Mouse (Mus musculus): ENCODE measurements around the gene Xaf1. TPM values are rescaled to one million over a fixed set of nuclear protein-coding genes. Genes with fewer than 3 reads are reported as not detected.

Xaf1 gene
- total and polyA plus RNA-seq, 2 experiments from 2014 or later, result 4.5 to 5.5 TPM

- Histone ChIP-seq H3K4me1 (ENCODE audit: insufficient read depth, low read length) (no peaks in the 10 kb centered on the region), H3K27me3 (ENCODE audit: insufficient read depth, low read length) (no peaks in the 10 kb centered on the region), H3K4me3 (ENCODE audit: low read length) (no peak overlapping the region), H3K9me3 (ENCODE audit: low read length) (no peaks in the 10 kb centered on the region), H3K9ac (replicated peaks; ENCODE audit: low read length) (no peak overlapping the region), H3K27ac (no peak overlapping the region), H3K4me2 (ENCODE audit: low read depth, low read length) (no peak overlapping the region), H3K36me3 (ENCODE audit: insufficient read depth, low read length) (no peaks in the 10 kb centered on the region)
- ATAC-seq (no peak), DNase-seq (ENCODE audit: low spot score) (no peak)
- 76% methylated on average over 6 of the region's 6 CpGs for WGBS
- no peak for TF ChIP-seq CTCF (IDR thresholded peaks at IDR 0.05; ENCODE audit: low read depth)
Measured at GRCm38 (mm10) chr11:72285971-72286480, 15.4 kb upstream of the Xaf1 start.

DNA sequence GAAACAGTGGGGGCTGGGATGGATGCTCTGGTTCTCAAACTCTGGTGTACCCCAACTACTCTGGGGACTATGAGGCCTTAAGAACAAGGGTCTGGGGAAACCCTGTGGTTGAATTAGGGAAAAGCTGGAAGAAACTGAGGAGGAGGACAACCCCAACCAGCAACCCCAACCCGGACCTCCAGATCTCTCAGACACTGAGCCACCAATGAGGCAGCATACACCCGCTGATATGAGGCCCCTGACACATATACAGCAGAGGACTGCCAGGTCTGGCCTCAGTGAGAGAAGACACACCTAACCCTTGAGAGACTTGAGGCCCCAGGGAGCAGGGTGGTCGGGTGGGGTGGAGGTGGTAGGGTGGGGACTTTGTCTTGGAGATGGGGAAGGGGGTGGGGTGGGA lies 14.8 kb upstream of the Xaf1 start:
- 87% methylated on average over 3 of the region's 3 CpGs for WGBS
- H3K27me3 ChIP-seq (ENCODE audit: insufficient read depth, low read length), result no peaks in the 10 kb centered on the region
- no peak overlapping the region for H3K4me3 ChIP-seq (ENCODE audit: low read length)
- no peak for TF ChIP-seq CTCF (IDR thresholded peaks at IDR 0.05; ENCODE audit: low read depth)
- no peaks in the 10 kb centered on the region for H3K9me3 ChIP-seq (ENCODE audit: low read length)
- H3K27ac ChIP-seq, result no peak overlapping the region
- DNase-seq (ENCODE audit: low spot score), result no peak
- H3K4me1 ChIP-seq (ENCODE audit: insufficient read depth, low read length), result no peaks in the 10 kb centered on the region
- no peak overlapping the region for H3K9ac ChIP-seq (replicated peaks; ENCODE audit: low read length)
- ATAC-seq, result no peak
- H3K36me3 ChIP-seq (ENCODE audit: insufficient read depth, low read length), result no peaks in the 10 kb centered on the region
- no peak overlapping the region for H3K4me2 ChIP-seq (ENCODE audit: low read depth, low read length)

- H3K27ac ChIP-seq, result no peak overlapping the region
- H3K27me3 ChIP-seq (ENCODE audit: insufficient read depth, low read length), result no peaks in the 10 kb centered on the region
- no peaks in the 10 kb centered on the region for H3K4me1 ChIP-seq (ENCODE audit: insufficient read depth, low read length)
- WGBS, result 92% methylated on average over 2 of the region's 2 CpGs
- H3K9me3 ChIP-seq (ENCODE audit: low read length), result no peaks in the 10 kb centered on the region
- ATAC-seq, result no peak
- no peak for DNase-seq (ENCODE audit: low spot score)
- no peak overlapping the region for H3K9ac ChIP-seq (replicated peaks; ENCODE audit: low read length)
- no peak for TF ChIP-seq CTCF (IDR thresholded peaks at IDR 0.05; ENCODE audit: low read depth)
- H3K4me3 ChIP-seq (ENCODE audit: low read length), result no peak overlapping the region
- H3K36me3 ChIP-seq (ENCODE audit: insufficient read depth, low read length), result no peaks in the 10 kb centered on the region
- H3K4me2 ChIP-seq (ENCODE audit: low read depth, low read length), result no peak overlapping the region
Measured at GRCm38 (mm10) chr11:72287126-72287525, 14.3 kb upstream of the Xaf1 start.

DNA sequence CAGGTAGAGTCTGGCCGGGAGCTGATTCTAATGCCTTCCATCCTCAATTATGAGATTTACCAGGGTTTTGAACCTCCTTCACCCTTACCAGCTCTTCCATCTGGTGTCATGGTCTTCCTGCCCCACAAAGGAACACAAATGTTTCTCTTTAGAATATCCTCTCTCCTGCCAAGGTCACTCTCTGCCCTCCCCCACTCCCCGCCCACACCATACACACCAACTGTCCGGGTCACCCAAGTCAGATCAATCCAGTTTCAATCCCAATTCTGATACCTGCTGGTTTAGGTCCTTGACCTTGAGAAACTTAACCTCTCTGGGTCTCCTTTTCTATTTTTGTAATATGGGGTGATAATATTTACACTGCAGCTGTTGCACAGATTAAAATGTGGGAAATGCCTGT lies 13.9 kb upstream of the Xaf1 start:
- H3K4me1 ChIP-seq (ENCODE audit: insufficient read depth, low read length), result no peaks in the 10 kb centered on the region
- no peak for DNase-seq (ENCODE audit: low spot score)
- no peak for ATAC-seq
- no peak overlapping the region for H3K4me2 ChIP-seq (ENCODE audit: low read depth, low read length)
- TF ChIP-seq CTCF (IDR thresholded peaks at IDR 0.05; ENCODE audit: low read depth), result no peak
- no peaks in the 10 kb centered on the region for H3K27me3 ChIP-seq (ENCODE audit: insufficient read depth, low read length)
- H3K9ac ChIP-seq (replicated peaks; ENCODE audit: low read length), result no peak overlapping the region
- no peak overlapping the region for H3K27ac ChIP-seq
- no peaks in the 10 kb centered on the region for H3K36me3 ChIP-seq (ENCODE audit: insufficient read depth, low read length)
- WGBS, result 82% methylated on average over 3 of the region's 3 CpGs
- no peak overlapping the region for H3K4me3 ChIP-seq (ENCODE audit: low read length)
- no peaks in the 10 kb centered on the region for H3K9me3 ChIP-seq (ENCODE audit: low read length)

DNA sequence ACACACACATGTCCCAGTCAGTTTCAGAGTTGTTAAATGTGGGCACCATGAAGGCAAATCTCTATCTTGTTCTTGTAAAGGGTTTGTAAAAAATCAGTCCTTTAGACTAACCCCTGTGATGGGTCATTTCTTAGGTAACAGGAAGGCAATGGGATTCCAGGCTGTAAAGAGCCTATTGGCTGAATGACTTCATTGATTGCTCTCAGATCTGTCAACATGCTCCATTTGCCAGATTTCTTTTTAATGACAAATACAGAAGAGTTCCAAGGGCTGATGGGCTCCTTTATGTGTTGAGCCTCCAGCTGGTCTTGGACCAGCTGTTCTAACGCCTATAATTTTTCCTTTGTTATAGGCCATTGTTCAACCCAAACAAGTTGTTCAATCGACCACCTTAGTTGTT lies 8.3 kb upstream of the Xaf1 start:
- 73% methylated on average over 2 of the region's 2 CpGs for WGBS
- no peak for ATAC-seq
- no peak for DNase-seq (ENCODE audit: low spot score)
- no peaks in the 10 kb centered on the region for H3K27me3 ChIP-seq (ENCODE audit: insufficient read depth, low read length)
- TF ChIP-seq CTCF (IDR thresholded peaks at IDR 0.05; ENCODE audit: low read depth), result no peak
- H3K4me2 ChIP-seq (ENCODE audit: low read depth, low read length), result no peak overlapping the region
- H3K9ac ChIP-seq (replicated peaks; ENCODE audit: low read length), result no peak overlapping the region
- no peak overlapping the region for H3K4me3 ChIP-seq (ENCODE audit: low read length)
- no peaks in the 10 kb centered on the region for H3K9me3 ChIP-seq (ENCODE audit: low read length)
- H3K27ac ChIP-seq, result no peak overlapping the region
- no peaks in the 10 kb centered on the region for H3K4me1 ChIP-seq (ENCODE audit: insufficient read depth, low read length)
- H3K36me3 ChIP-seq (ENCODE audit: insufficient read depth, low read length), result no peaks in the 10 kb centered on the region

DNA sequence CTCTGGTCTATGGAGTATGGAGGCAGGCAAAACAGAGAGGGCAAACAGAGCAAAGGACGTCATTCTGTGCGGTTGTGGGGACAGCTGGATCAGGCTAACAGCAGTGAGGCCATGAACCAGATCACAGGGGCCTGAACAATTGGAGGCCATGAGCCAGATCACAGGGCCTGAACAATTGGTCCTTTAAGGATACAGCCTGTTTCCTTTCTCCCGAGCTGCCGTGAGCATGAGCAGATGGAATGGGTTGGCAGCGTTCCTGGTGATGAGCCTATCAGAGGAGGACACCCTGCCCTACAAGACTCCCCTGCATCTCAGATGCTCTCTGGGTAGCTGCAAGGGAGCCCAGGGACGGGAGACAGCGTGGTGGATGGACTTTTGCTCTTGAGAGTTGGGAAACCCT lies 801 bp downstream of the Xaf1 start:
- Histone ChIP-seq H3K36me3 (ENCODE audit: insufficient read depth, low read length) (no peaks in the 10 kb centered on the region), H3K4me3 (ENCODE audit: low read length) (0 out of 2 replicates have a peak overlapping the region, but pooled peaks have one; percentile 14), H3K27me3 (ENCODE audit: insufficient read depth, low read length) (no peaks in the 10 kb centered on the region), H3K9ac (replicated peaks; ENCODE audit: low read length) (no peak overlapping the region), H3K9me3 (ENCODE audit: low read length) (no peaks in the 10 kb centered on the region), H3K4me1 (ENCODE audit: insufficient read depth, low read length) (no peaks in the 10 kb centered on the region; the same call in 1 of the 2 replicates), H3K4me2 (ENCODE audit: low read depth, low read length) (peak overlapping the region; percentile 43), H3K27ac (no peak overlapping the region)
- ATAC-seq (no peak), DNase-seq (ENCODE audit: low spot score) (peak; percentile 15)
- TF ChIP-seq CTCF (IDR thresholded peaks at IDR 0.05; ENCODE audit: low read depth), result no peak
- 59% methylated on average over 7 of the region's 7 CpGs for WGBS

DNA sequence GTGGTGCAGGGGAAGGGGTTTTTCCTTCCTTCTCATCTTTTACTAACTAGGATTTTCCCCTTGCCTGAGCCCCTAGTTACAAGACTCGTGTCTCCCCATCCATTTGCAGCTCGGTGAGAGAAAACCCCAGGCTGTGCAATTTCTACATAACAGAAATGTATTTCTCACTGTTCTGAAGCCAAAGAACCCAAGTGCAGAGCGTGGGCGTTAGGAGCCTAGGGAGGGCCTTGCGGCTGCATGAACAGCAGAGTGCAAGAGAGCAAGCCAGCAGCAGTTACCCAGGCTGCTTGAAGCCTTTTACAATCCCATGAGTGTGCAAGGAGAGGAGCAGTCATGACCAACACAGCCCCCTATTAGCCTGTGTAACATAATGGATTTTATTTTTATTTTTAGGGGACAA lies 6.0 kb downstream of the Xaf1 start:
- ATAC-seq (no peak), DNase-seq (ENCODE audit: low spot score) (no peak)
- TF ChIP-seq CTCF (IDR thresholded peaks at IDR 0.05; ENCODE audit: low read depth), result no peak
- no peak overlapping the region for H3K9ac ChIP-seq (replicated peaks; ENCODE audit: low read length)
- H3K27me3 ChIP-seq (ENCODE audit: insufficient read depth, low read length), result no peaks in the 10 kb centered on the region
- no peaks in the 10 kb centered on the region for H3K4me1 ChIP-seq (ENCODE audit: insufficient read depth, low read length)
- H3K9me3 ChIP-seq (ENCODE audit: low read length), result no peaks in the 10 kb centered on the region
- H3K36me3 ChIP-seq (ENCODE audit: insufficient read depth, low read length), result no peaks in the 10 kb centered on the region
- WGBS, result 83% methylated on average over 5 of the region's 5 CpGs
- H3K4me2 ChIP-seq (ENCODE audit: low read depth, low read length), result no peak overlapping the region
- no peak overlapping the region for H3K27ac ChIP-seq
- H3K4me3 ChIP-seq (ENCODE audit: low read length), result no peak overlapping the region

Data from hindbrain, postnatal 0 days (tissue).